Mouse (Mus musculus) cerebellum, postnatal 36 days (tissue): ENCODE results near the gene Gimap3.

ENCODE experiments used
- DNase-seq, 2 experiments: peaks; one replicate each; pipeline ENCODE4 v3.0.0; 2021 to 2022; ENCODE audit warnings: mixed read lengths in 2 of 2

Gene Gimap3

GRCm38 (mm10) chr6:48742422-48743351, 28.0 kb downstream of the Gimap3 start:
- DNase-seq, result no peak

DNA sequence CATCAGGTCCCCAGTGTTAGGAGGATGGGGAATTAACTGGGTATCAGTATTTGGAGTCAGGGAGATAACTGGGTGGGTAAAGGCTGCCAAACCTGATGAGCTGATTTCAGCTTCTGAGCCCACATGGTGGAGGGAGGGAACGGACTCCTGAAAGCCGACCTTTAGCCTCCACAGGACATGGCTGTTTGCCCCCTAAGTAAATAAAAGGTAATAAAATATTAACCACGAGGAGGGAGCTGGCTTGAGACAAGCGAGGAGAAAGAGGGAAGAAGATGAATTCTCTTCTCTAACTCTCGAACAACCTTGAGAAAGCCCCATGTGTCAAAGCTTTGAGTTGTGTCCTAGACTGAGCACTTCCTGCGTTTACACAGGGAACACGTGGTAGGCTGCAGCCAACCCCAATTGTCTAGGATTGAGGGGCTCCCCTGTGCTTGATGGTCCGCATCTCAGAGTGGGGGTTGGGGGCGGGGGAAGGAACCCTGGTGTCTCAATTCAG, 28.9 kb downstream of the Gimap3 start:
- no peak for DNase-seq

- DNase-seq, result no peak
Observed at GRCm38 (mm10) chr6:48741273-48741672, 29.4 kb downstream of the Gimap3 start.

DNA sequence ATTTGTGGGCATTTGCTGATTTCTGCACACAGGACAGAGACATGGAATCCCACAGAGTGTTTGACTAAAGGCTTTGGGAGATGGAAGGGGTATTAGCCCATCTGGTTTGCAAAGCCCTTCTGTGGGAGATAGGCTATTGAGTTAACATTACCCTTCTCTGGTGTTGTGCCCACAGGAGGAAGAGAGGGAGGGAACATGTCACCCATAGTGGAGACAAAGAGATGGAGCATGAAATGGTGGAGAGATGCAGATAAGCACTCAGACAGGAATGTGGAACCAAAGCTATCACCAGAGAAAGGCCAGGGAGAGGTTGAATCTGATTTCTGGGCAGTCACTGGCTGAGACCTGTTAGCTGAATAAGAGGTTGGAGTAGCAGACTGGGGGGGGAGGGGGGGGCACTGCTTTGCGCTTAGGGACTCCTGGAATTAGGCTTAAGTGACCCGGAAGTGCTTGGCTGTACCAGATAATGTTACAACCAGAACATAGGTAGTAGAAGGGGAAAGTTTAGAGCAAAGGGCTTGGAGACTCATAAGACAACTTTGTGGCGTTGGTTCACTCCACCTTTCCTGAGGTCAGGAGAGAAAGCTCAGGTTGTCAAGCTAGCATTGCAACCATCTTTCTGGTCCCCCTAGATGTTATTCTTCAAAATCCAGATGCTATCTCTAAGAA, 30.0 kb downstream of the Gimap3 start:
- no peak for DNase-seq

GRCm38 (mm10) chr6:48739780-48740055, 30.9 kb downstream of the Gimap3 start:
- no peak for DNase-seq

GRCm38 (mm10) chr6:48738961-48739779, 31.5 kb downstream of the Gimap3 start, which contains the start of gene Gimap1:
Gene Gimap1 (plus strand): TSS chr6:48739054.
- no peak for DNase-seq

- no peak for DNase-seq
Observed at GRCm38 (mm10) chr6:48737688-48738087, 33.0 kb downstream of the Gimap3 start.

DNA sequence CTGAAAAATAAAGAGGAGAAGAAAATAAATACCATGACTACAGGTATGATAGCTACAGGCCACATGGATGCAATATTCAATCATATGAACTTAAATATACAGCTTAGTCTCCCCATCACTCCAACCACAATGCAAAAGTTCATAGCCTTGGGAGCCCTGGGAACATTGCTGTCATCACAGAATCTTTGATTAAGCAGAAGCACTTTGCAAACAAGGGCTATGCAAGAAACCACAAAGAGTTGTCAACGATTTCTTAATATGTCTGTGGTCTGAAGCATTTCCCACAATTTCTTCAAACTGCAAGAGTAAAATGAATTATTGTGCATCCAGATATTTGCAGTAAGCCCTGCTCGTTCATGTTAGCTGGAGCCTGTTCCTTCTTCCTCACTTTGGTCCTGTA, 33.6 kb downstream of the Gimap3 start:
- no peak for DNase-seq

DNA sequence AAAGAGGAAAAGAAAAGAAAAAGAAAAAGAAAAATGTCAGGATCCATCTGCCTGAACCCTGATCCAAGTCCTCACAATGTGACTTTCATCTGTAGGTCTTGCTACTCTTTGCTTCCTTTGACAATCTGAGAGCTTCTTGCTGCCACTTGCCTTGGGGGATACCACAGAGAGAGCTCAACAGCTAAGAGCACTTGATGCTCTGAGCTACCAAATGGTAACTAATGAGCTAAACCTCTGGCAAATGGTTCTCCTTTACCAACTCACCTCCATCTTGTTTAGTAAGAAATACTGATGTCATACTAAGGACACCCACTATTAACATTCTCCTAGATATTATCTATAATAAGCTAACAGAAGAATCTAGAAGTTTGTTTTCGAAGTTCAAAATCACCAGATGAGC, 37.0 kb downstream of the Gimap3 start:
- DNase-seq, result no peak

- DNase-seq, result no peak
Observed at GRCm38 (mm10) chr6:48732864-48733304, 37.8 kb downstream of the Gimap3 start.

DNA sequence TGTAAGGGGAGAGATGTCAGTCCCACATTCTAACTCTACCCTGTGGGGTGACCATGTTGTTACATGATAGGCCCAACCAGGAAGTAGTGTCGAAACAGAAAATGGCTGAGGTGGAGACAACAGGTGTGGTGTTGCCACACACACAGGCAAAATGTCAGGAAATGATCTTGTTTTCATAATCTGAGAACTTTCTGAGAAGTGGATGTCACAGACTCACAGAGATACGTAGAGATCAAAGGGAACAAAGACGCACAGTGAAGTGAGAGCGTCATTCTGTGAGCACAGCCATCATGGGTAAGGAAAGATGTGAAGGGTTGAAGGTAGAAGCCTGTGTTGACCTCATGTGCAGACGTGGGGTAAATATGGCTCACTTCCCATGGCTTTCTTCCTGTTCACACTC, 42.9 kb downstream of the Gimap3 start:
- no peak for DNase-seq

- no peak for DNase-seq
Observed at GRCm38 (mm10) chr6:48725476-48725875, 45.2 kb downstream of the Gimap3 start.

GRCm38 (mm10) chr6:48723468-48723867, 47.2 kb downstream of the Gimap3 start:
- no peak for DNase-seq

GRCm38 (mm10) chr6:48720326-48720725, 50.3 kb downstream of the Gimap3 start:
- no peak for DNase-seq

DNA sequence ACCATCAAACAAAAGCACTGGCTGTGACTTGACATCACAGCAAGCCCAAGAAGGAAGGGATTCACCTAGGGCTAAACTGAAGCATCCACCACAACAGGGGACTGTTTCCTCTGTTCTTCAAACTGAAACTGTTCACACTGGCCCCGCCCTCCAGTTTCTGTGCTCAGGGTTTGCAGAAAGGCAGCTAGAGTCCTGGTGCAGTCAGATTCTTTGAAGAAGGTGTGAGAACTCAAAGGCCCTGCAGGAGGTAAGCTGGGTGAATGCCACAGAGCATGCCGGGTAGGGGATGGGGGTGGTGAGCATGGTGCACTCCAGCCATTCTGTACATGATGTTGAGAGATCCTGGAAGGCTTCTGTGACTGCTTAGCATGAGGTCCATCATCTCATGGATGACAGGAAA, 52.2 kb downstream of the Gimap3 start, which contains the start of the genes Gm28053 and Gimap7:
Gene Gm28053, plus strand, starts transcription at position 153 of the 400 bp plus-strand sequence.
Gene Gimap7, plus strand, starts transcription at position 167 of the 400 bp plus-strand sequence.
- no peak for DNase-seq
